Mouse (Mus musculus): ENCODE measurements at regions not wholly inside any gene's neighbourhood (a gene's known extent, or its start where the extent isn't known, plus 50 kb on each side); places are given as distances from the start of the nearest gene placed in this dataset.

- no peak for DNase-seq (ENCODE audit: extremely low spot score in 1 of 2, low spot score in 2 of 2)
- intact Hi-C loops (cut with DNase I), result no loop called here
Observed at GRCm38 (mm10) chr5:44416844-44417589, 190.6 kb upstream of the Tapt1 start.

- intact Hi-C loops (cut with DNase I), result no loop called here
- DNase-seq (ENCODE audit: extremely low spot score in 1 of 2, low spot score in 2 of 2), result peak; percentile 75 to 79
Observed at GRCm38 (mm10) chr5:44414441-44414840, 188.0 kb upstream of the Tapt1 start.

DNA sequence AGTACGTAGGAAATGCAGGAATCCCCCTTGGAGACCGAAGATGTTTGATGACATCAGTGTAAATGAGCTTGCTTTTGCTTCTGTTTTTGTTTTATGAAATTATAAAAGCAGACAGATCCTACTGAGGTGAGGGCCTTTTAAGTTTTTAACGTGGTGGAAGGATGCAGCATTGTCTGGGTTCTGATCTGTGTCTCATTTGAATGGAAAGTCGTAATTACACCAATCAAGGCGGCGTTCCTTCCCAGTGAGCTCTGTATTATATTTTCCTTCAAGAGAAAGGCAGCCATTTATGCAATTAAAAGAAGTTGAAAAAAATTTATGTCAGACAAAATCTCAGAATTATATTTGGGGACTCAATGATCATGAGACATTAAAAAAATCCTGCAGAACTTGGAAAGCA, 176.9 kb upstream of the Tapt1 start:
- intact Hi-C loops (cut with DNase I), result no loop called here
- no peak for DNase-seq (ENCODE audit: extremely low spot score in 1 of 2, low spot score in 2 of 2)

- DNase-seq (ENCODE audit: extremely low spot score in 1 of 2, low spot score in 2 of 2), result no peak
- intact Hi-C loops (cut with DNase I), result no loop called here
Observed at GRCm38 (mm10) chr5:44400573-44401332, 174.3 kb upstream of the Tapt1 start.

DNA sequence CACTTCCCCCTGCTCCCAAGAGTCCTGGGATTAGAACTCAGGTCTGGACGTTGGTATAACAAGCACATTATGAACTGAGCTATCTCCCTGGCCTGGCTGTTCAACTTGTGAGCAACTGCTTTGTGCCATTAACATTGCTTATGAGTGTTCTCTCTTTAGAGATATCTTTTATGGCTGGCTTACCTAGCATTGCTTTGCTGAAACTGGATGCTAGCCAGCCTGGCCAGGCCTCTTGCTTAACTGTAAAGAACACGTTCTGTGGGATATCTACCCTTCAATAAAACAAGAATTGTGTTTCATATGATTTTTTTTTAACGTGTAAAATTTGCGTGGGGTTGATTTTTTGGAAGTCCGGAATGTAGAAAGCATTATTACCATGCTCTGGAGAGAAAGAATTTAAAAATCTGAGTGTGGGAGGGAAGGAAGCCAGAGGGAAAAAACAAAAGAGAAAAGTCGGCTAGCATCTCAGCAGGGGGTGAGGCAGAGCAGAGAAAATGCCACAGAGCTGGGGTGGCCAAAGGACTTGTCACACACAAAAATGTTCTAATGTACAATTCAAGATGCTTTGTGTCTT, 160.9 kb upstream of the Tapt1 start:
- DNase-seq (ENCODE audit: extremely low spot score in 1 of 2, low spot score in 2 of 2), result no peak
- intact Hi-C loops (cut with DNase I), result no loop called here

GRCm38 (mm10) chr5:44386176-44386575, 159.8 kb upstream of the Tapt1 start:
- no peak for DNase-seq (ENCODE audit: extremely low spot score in 1 of 2, low spot score in 2 of 2)
- intact Hi-C loops (cut with DNase I), result no loop called here

DNA sequence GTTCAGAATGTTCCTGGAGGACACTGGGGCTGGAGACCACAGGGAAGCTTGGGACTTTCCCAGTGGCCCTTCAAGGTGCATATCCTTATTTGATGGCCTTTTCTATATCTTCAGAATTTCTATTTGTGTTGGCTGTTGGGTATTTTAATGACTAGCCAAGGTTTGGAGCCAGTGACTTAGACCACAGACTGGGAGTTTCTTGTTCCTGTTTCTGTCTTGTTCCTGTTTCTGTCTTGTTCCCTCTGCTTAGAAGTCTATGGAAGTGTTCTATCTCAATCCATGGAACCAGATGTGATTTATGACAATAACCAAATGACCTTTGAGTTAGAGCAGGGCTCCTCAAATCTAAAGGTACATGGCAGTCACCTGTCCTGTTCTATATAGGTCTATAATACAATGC, 156.6 kb upstream of the Tapt1 start:
- intact Hi-C loops (cut with DNase I), result no loop called here

DNA sequence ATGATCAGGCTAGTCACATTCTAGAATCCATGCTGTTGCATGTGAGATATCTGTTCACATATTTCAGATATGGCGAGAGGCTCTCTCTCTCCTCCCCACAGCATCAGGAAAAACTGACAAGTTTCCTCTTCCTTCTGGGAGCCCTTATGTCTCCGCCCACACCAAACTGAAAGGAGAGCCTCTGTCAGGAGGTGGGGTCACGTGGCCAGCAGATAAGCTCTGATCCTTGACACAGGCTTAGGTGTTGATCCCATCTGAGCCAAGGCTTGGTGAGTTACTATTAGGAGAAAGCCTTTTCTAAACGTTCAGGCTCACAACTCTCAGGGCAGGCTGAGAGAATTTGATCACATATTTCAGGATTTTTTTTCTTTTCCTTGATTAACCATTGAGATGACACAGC, 143.6 kb upstream of the Tapt1 start:
- intact Hi-C loops (cut with DNase I), result no loop called here
- no peak for DNase-seq (ENCODE audit: extremely low spot score in 1 of 2, low spot score in 2 of 2)

More for the DNA sequence above, 156.6 kb upstream of the Tapt1 start:
- DNase-seq (ENCODE audit: extremely low spot score in 1 of 2, low spot score in 2 of 2), result no peak

DNA sequence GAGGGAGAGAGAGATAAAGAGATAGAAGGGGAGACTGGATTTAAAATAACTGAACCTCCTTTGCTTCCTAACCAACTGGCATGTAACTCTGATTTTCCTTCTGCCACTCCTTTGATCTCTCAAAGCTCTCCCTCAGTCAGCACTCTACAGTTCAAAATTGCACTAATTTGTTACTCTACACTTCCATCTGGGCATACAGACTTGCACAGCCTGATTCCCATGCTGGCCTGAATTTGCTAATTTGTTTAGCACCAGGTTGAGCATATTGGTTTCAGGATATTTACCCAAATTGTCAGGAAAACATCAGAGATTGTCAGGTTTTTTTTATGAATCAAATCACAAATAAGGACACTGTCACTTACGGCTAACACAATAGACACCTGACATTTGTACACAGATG, 125.9 kb upstream of the Tapt1 start:
- intact Hi-C loops (cut with DNase I), result no loop called here
- DNase-seq (ENCODE audit: extremely low spot score in 1 of 2, low spot score in 2 of 2), result no peak

DNA sequence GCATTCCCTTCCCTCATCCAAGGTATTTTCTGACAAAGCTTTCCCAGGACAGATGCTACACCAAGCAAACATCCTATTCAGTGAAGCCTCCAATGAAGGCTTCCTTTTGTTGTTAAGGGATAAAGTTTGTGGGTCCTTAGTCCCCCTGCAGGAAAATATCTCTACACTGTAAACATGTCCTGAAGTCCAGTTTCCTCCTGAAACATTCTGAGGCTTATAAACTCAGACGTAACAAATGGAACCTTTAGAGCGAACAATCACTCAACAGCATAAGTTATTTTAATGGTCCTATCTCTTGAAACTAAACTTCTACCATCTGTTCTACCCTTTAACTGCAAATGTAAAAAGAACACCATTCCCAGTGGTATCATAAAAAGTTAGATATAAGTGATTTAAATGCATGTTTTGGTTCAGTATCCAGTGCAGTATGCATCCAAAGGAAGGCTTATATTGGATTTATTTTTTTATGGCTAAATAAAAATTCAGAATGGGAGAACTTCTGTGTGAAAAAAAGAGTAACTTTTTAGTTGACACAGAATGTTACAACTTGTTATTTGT, 115.1 kb upstream of the Tapt1 start:
- no peak for DNase-seq (ENCODE audit: extremely low spot score in 1 of 2, low spot score in 2 of 2)
- intact Hi-C loops (cut with DNase I), result no loop called here

- DNase-seq (ENCODE audit: extremely low spot score in 1 of 2, low spot score in 2 of 2), result no peak
- intact Hi-C loops (cut with DNase I), result no loop called here
Observed at GRCm38 (mm10) chr5:44338662-44339061, 112.2 kb upstream of the Tapt1 start.

- DNase-seq (ENCODE audit: extremely low spot score in 1 of 2, low spot score in 2 of 2), result no peak
- intact Hi-C loops (cut with DNase I), result no loop called here
Observed at GRCm38 (mm10) chr5:44335756-44336155, 109.3 kb upstream of the Tapt1 start.

- DNase-seq (ENCODE audit: extremely low spot score in 1 of 2, low spot score in 2 of 2), result no peak
- intact Hi-C loops (cut with DNase I), result no loop called here
Observed at GRCm38 (mm10) chr5:44319626-44320025, 93.2 kb upstream of the Tapt1 start.

DNA sequence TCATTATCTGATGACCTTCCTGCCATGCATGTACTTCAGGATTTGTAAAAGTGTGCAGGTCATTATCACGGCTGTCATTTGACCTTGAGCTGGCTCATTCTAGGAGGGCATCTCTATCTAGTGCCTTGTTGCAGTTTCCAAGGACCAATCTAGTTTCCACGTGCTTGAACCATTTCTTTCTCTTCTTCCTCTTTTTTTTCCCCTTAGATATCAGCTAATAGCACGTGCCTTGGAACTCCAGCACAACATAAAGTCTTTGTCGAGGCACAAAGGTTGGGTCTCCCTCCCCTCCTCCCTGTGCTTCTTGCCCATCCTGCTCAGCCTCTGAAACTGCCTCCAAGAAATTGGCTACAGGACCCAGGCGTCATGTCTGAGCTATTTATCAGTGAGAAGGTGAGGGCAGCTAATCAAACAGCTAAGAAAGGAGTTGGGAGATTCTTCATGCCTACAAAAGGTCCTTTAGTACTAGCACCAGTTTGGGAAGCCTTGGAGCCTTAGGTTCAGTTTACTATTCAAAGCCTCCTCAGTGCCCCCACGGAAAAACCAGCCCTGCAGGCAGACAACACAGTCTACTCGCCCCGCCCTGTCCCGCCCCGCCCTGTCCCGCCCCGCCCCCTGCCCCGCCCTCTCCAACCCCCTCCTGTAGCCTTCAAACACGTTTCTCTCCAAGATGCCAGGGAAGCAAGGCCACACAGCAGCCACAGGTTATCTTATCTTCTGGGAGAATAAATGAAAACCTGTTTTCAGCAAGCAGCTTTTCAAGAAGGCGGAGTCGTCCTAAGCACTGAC, 80.5 kb upstream of the Tapt1 start:
- DNase-seq (ENCODE audit: extremely low spot score in 1 of 2, low spot score in 2 of 2), result no peak
- intact Hi-C loops (cut with DNase I), result loop anchor here (10.0 kb wide), 1 partner anchor 178 kb away; no protein-coding TSS in a partner anchor

DNA sequence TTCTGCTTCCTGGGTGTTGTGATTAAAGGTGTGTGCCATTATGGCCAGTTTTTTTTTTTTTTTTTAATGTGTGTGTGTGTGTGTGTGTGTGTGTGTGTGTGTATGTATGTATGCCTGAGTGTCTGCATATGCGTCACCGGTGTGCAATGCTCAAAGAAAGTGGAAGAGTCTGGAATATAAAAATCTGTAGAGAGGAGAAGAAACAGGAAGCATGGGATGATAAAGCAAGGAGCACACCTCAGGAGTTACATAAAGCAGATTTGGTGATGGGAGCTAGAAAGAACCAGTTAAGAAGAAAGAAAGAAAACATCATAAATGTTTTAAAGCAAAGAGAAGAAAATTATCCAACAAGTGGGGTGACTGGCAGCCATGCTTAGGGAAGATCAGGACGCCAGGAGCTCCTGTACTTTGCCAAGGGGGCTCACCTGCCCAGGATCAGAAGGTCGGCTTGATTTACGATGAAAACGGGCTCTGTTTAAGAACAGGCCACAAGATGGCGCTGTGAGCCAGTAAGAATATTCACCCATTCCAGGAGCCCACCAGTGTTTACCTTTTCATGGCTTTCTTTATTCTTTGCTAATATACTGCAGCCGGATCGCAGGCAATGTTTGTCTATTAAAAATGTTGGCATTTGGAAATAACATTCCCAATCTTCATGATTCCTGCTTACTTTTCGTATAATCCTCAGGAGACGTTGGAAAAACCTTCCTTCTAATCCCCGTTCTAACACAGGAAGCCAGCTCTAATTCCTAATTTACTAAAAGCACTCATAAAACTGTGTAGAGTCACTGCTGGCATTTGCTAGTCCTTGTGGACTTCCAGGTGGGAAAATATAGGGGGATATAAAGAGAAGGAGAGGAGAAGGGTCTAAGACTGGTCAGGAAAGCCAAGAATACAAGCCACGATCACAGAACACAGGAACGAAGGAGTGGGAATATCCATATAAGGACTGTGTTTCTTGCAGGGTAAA, 77.7 kb upstream of the Tapt1 start:
- peak; percentile 62 to 69 for DNase-seq (ENCODE audit: extremely low spot score in 1 of 2, low spot score in 2 of 2)
- intact Hi-C loops (cut with DNase I), result loop anchor here (5.0 to 10.0 kb wide), 5 partner anchors 181 to 1118 kb away; partner anchors contain the start of gene Ldb2

DNA sequence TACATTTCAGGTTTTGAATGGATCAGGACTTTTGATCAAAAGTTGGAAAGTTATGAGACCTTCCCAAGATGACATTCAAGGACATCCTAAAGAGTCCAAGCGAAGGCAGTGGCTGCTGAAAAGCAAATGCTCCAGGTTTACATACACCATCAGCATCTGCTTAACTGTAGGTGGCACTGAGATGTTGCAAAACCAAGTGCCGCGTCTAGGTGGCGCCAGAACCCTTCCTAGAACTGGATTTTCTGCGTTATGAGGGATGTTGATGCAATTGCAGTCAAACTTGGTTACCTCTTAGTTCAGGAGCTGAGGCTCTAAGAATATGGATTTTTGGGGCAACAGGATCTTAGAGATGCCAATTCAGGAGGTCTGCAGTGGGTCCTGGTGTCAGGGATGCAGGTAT, 58.0 kb upstream of the Tapt1 start:
- intact Hi-C loops (cut with DNase I), result no loop called here
- DNase-seq (ENCODE audit: extremely low spot score in 1 of 2, low spot score in 2 of 2), result peak; percentile 76 to 82
